Mouse (Mus musculus): ENCODE measurements around the gene Fam183b. TPM values are rescaled to one million over a fixed set of nuclear protein-coding genes. Genes with fewer than 3 reads are reported as not detected.
"Not testable (repeated sequence)": the region's sequence is repeated elsewhere in the genome, so short reads cannot be mapped to it uniquely, and the experiment has no call there.

Gene Fam183b
- polyA plus RNA-seq (2015; fragmentation: Nextera tagmentation; extraction: Ambion mirVana) = 7.7 and 7.8 TPM in 2 replicates

DNA sequence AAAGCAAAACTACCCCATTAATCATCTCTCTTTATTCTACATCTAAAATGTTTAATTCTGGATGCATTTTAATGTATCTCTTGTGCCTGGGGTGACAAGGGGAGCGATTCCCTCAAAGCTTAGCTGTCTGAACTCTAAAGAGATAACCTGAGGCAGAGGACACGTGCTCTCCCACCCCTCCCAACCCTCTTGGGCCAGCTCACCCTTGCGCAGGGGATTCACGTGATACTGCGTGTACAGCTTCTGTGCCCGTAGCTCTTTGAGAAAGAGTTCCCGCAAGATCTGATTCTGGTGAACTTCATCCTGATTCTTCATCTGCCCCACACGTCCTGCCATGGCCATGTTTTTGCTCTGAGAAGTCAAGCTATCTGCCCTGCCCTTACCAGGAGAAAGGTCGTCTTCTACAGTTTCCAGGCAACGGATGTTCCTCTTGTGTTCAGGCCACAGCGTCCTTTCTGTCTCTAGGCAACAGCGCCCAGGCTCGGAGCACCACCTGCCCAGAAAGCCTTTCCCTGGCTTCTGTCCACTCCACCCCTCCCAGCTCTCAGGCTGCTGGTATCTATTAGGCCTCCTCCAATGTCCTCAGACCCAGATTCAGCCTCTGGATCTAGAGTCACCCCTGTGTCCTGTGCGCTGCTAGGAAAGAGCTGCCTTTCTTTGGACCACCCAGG, at the start of gene Fam183b:
Gene Fam183b (minus strand): TSS at position 403 of the 671 bp plus-strand sequence.
- H3K9ac ChIP-seq = no peak within 1 kb of the TSS; the same call in 1 of the 2 replicates

DNA sequence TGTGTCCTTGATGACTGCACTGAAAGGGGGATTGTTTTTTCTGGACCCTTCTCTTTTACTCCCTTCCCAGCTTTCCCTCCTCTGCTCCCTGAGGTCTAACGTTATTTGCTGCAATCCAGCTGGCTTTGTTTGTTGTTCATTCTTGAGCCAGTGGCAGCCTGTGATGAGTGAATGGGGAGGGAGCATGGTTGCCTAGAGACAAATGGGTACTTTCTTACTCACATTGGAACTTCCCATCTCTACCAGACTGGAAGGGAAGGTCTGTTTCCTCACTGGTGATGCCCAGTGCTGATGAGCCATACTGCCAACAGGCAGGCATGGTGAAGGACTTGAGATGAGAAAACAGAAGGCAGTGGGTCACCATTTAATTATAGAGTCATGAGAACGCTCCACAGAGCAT, 48.0 kb upstream of the Fam183b start:
- WGBS = 66% methylated on average over 2 of the region's 2 CpGs
- peaks cover 17% of the 10 kb centered on the region for H3K4me1 ChIP-seq (replicated peaks)
- no peaks in the 10 kb centered on the region; the same call in 1 of the 2 replicates for H3K27me3 ChIP-seq
- no peak overlapping the region for H3K27ac ChIP-seq (replicated peaks)
- H3K4me2 ChIP-seq = no peak overlapping the region
- no peaks in the 10 kb centered on the region for H3K9me3 ChIP-seq
- H3K36me3 ChIP-seq = peaks cover 62% of the 10 kb centered on the region
- ATAC-seq (ENCODE audit: low read depth) = no peak
- H3K9ac ChIP-seq = no peak overlapping the region
- H3K4me3 ChIP-seq = no peak overlapping the region

More for the DNA sequence above, at the start of gene Fam183b:
- Histone ChIP-seq H3K36me3 (no peaks in the 10 kb centered on the region), H3K4me1 (replicated peaks) (peaks cover 12% of the 10 kb centered on the region), H3K27ac (replicated peaks) (no peak within 1 kb of the TSS), H3K4me3 (no peak within 1 kb of the TSS), H3K4me2 (peak within 1 kb of the TSS; percentile 18; the same call in 1 of the 2 replicates), H3K9me3 (no peaks in the 10 kb centered on the region), H3K27me3 (no peaks in the 10 kb centered on the region)
- 38% methylated on average over 14 of the region's 14 CpGs for WGBS
- peak; percentile 59 for ATAC-seq (ENCODE audit: low read depth)

DNA sequence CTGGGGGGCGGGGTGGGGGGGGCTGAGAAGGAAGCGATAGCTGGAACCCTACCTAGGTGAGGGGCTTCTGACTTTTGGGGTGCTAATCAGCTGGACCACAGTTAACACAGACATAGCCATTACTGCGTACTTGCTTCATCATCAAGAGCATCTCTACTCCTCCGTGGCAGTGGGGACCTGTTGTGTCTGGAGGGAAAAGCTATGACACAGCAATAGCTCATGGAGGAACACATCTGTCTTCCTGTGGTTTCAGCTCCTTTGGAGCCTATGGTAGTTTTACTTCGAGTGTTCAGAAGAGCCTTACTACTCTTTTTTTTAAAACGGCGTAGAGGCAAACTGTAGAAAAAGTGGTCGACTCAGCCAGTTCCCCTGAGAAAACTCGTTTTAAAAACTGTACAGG, 45.9 kb upstream of the Fam183b start:
- H3K36me3 ChIP-seq = peaks cover 41% of the 10 kb centered on the region
- no peaks in the 10 kb centered on the region for H3K9me3 ChIP-seq
- peak overlapping the region; percentile 91 for H3K9ac ChIP-seq
- H3K4me3 ChIP-seq = peak overlapping the region; percentile 84
- no peaks in the 10 kb centered on the region; the same call in 1 of the 2 replicates for H3K27me3 ChIP-seq
- WGBS = 53% methylated on average over 9 of the region's 9 CpGs
- peak overlapping the region; percentile 90 for H3K4me2 ChIP-seq
- no peak for ATAC-seq (ENCODE audit: low read depth)
- peaks cover 17% of the 10 kb centered on the region for H3K4me1 ChIP-seq (replicated peaks)
- peak overlapping the region; percentile 86; the same call in 1 of the 2 replicates for H3K27ac ChIP-seq (replicated peaks)

DNA sequence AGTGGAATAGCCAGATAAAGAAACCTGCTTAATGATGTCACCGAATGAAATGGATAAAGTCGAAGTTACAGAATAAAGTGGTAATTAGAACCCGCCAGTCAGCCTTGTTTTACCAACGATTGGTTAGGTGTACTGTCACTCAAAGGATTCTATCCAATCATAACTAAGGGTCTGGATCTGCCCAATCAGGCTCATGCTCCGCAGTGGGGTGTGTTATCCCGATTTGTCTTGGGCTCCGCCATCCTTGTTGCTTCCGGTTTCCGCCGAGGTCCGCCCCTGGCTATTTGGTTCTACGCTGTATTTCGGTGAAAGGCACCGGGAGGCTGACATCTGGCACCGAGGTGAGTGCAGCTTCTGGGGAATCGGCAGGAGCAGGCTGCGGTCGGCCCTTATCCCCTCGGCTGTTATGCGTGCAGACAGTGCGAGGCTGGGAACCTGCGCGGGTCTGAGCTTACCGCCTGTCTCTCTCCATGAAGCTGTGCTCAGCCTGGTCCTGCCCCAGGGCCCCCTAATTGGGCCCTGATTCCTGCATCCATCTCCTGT, 45.2 kb upstream of the Fam183b start, which contains the start of gene Gm12258:
Gene Gm12258 (plus strand): TSS at position 240 of the 543 bp plus-strand sequence.
- Histone ChIP-seq H3K4me2 (peak within 1 kb of the TSS; percentile 90), H3K36me3 (peaks cover 35% of the 10 kb centered on the region), H3K27me3 (no peaks in the 10 kb centered on the region; the same call in 1 of the 2 replicates), H3K27ac (replicated peaks) (peak within 1 kb of the TSS; percentile 86), H3K4me3 (peak within 1 kb of the TSS; percentile 84), H3K9me3 (no peaks in the 10 kb centered on the region), H3K9ac (peak within 1 kb of the TSS; percentile 91), H3K4me1 (replicated peaks) (peaks cover 17% of the 10 kb centered on the region)
- ATAC-seq (ENCODE audit: low read depth) = peak; percentile 100
- WGBS = under 1% methylated on average over 24 of the region's 24 CpGs

DNA sequence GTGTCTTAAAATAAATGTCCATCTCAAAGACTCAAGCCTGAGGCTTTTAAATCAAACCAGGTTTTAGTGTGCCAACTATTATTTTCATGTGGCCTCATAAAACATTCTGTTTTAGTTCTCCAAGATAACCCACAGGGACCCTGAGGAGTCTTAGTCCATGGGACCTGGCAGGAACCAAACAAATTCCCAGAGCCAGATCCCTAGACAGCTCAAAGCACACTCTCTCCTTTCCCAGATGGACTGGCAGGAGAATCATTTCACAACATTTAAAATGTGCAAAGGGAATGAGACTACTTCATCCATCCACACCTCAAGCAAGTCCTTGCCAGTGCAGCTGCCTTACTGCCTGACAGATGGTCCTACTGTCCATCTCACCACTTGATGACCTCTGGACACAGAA, 37.2 kb upstream of the Fam183b start, which contains the start of gene Olfr311:
Gene Olfr311 (plus strand): TSS at position 301 of the 400 bp plus-strand sequence.
- H3K4me3 ChIP-seq; H3K4me1 ChIP-seq (replicated peaks); ATAC-seq (ENCODE audit: low read depth); H3K27me3 ChIP-seq; H3K4me2 ChIP-seq; H3K36me3 ChIP-seq; H3K9ac ChIP-seq; H3K27ac ChIP-seq (replicated peaks); H3K9me3 ChIP-seq: not testable (repeated sequence)

DNA sequence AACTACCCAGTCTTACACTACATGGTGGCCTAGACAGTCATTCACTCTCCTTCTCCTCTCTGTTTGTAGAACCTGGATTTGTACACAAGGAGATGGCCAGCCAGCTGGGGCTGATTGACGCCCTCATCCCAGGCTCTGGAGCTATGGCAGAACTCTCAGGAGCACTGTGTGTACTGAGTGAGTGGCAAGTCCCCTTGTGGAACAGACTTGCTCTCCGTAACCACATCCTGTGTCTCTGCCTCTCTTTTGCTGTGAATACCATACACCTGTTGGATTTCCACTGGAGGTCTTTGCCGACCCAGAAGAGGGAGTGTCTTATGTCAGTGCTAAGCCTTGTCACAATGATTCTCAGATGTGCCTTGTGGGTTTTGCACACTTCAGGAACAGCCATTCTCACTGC, 30.8 kb upstream of the Fam183b start:
- not testable (repeated sequence) for H3K27ac ChIP-seq (replicated peaks); H3K4me3 ChIP-seq; H3K9me3 ChIP-seq; H3K4me2 ChIP-seq; H3K27me3 ChIP-seq; ATAC-seq (ENCODE audit: low read depth); H3K9ac ChIP-seq; H3K4me1 ChIP-seq (replicated peaks); H3K36me3 ChIP-seq
- WGBS = 84% methylated on average over 3 of the region's 3 CpGs

DNA sequence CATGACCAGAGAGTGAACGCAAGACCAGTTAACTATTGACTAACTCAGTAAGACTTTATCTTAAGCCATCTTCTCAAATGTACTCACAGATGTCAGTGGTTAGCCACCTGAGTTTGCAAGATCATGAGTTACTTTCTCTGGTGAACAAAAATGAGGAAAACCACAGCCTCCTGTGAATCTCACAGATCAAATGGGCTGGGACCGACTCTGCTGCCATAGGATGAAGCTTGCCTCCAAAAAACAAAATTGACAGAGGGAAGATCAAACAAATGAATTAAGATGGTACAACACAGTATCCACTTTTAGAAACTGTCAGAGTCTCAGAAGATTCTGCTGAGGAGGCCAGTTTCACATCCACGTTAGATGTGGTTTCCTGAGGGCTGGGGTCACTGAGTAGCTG, 28.0 kb upstream of the Fam183b start:
- no peak for ATAC-seq (ENCODE audit: low read depth)
- Histone ChIP-seq H3K4me3 (no peak overlapping the region), H3K36me3 (no peaks in the 10 kb centered on the region), H3K27me3 (no peaks in the 10 kb centered on the region), H3K27ac (replicated peaks) (no peak overlapping the region), H3K4me1 (replicated peaks) (no peaks in the 10 kb centered on the region), H3K4me2 (no peak overlapping the region), H3K9ac (no peak overlapping the region), H3K9me3 (no peaks in the 10 kb centered on the region)
- WGBS = 83% methylated on average over 3 of the region's 3 CpGs

DNA sequence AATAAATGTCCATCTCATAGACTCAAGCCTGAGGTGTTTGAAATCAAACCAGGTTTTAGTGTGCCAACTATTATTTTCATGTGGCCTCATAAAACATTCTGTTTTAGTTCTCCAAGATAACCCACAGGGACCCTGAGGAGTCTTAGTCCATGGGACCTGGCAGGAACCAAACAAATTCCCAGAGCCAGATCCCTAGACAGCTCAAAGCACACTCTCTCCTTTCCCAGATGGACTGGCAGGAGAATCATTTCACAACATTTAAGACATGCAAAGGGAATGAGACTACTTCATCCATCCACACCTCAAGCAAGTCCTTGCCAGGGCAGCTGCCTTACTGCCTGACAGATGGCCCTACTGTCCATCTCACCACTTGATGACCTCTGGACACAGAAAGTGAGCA, 27.2 kb upstream of the Fam183b start, which contains the start of gene Olfr312:
Gene Olfr312 (plus strand): TSS at position 301 of the 400 bp plus-strand sequence.
- not testable (repeated sequence) for H3K9me3 ChIP-seq; H3K4me2 ChIP-seq; H3K27me3 ChIP-seq; ATAC-seq (ENCODE audit: low read depth); H3K9ac ChIP-seq; H3K4me3 ChIP-seq; H3K36me3 ChIP-seq; H3K4me1 ChIP-seq (replicated peaks); H3K27ac ChIP-seq (replicated peaks)

DNA sequence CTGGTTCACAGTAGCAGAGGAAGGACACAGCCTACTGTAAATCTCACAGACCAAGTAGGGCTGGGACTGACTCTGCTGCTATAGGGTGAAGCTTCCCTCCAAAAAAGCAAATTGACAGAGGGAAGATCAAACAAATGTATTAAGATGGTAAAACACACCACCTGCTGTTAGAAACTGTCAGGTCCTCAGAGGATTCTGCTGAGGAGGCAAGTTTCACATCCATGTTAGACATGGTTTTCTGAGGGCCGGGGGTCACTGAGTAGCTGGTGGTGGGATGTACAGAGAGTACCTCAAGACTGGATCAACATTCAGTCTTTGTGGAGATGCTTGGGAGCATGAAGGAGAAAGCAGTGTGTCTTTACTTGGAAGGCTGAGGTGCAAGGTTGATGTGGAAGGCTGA, 13.9 kb upstream of the Fam183b start:
- no peaks in the 10 kb centered on the region for H3K27me3 ChIP-seq
- 81% methylated on average over 1 of the region's 1 CpGs for WGBS
- H3K9me3 ChIP-seq = no peaks in the 10 kb centered on the region
- no peak for ATAC-seq (ENCODE audit: low read depth)
- H3K9ac ChIP-seq = no peak overlapping the region
- no peak overlapping the region for H3K27ac ChIP-seq (replicated peaks)
- H3K4me3 ChIP-seq = no peak overlapping the region
- no peaks in the 10 kb centered on the region for H3K4me1 ChIP-seq (replicated peaks)
- no peaks in the 10 kb centered on the region for H3K36me3 ChIP-seq
- H3K4me2 ChIP-seq = no peak overlapping the region

DNA sequence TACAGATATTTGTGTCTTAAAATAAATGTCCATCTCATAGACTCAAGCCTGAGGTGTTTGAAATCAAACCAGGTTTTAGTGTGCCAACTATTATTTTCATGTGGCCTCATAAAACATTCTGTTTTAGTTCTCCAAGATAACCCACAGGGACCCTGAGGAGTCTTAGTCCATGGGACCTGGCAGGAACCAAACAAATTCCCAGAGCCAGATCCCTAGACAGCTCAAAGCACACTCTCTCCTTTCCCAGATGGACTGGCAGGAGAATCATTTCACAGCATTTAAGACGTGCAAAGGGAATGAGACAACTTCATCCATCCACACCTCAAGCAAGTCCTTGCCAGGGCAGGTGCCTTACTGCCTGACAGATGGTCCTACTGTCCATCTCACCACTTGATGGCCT, 12.9 kb upstream of the Fam183b start, which contains the start of gene Olfr313:
Gene Olfr313 (plus strand): TSS at position 301 of the 400 bp plus-strand sequence.
- not testable (repeated sequence) for H3K4me2 ChIP-seq

DNA sequence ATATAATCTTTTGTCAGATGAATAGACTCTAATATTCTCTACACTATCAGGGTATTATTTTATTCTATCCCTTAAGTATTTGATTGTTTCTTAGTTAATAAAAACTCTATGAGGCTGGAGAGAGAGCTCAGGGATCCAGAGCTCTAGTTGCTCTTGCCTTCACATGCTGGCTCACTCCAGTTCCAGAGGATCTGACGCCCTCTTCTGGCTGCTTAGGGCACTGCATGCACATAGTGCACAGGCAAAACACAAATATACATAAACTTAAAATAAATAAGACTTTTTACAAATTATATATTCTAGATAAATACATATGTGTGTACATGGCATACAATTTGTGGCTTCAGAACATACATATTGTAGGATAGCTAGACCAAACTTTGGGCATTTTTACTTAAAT, 10.2 kb upstream of the Fam183b start:
- Histone ChIP-seq H3K27ac (replicated peaks) (no peak overlapping the region), H3K4me1 (replicated peaks) (no peaks in the 10 kb centered on the region), H3K4me2 (no peak overlapping the region), H3K9ac (no peak overlapping the region), H3K4me3 (no peak overlapping the region), H3K9me3 (no peaks in the 10 kb centered on the region), H3K36me3 (no peaks in the 10 kb centered on the region), H3K27me3 (no peaks in the 10 kb centered on the region)
- ATAC-seq (ENCODE audit: low read depth) = no peak
- WGBS = 12% methylated on average over 1 of the region's 1 CpGs

More for the DNA sequence above, 12.9 kb upstream of the Fam183b start, which contains the start of gene Olfr313:
- not testable (repeated sequence) for H3K9ac ChIP-seq; H3K27ac ChIP-seq (replicated peaks); H3K4me3 ChIP-seq; H3K9me3 ChIP-seq; H3K36me3 ChIP-seq; ATAC-seq (ENCODE audit: low read depth); H3K4me1 ChIP-seq (replicated peaks); H3K27me3 ChIP-seq
- WGBS = 54% methylated on average over 1 of the region's 1 CpGs

DNA sequence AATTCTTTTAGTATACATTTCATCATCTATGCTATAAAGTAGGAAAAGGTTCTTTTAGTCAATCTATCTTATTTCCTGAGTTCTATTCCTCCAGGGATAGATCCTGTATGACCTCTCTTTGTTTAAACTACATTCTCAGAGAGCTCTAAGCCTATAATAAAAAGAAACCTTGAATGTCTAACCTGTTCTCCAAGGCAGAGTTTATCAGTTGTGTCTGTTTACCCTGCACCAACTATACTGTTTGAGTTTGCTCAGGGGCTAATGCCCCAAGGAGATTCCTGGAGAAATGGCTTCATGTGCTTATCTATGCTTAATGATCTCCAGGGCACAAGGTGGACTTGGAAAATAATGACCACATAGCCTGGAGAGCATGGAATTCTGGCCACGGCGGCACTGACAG, 2.6 kb upstream of the Fam183b start:
- H3K4me2 ChIP-seq = no peak overlapping the region
- no peaks in the 10 kb centered on the region for H3K36me3 ChIP-seq
- ATAC-seq (ENCODE audit: low read depth) = no peak
- H3K9ac ChIP-seq = no peak overlapping the region
- H3K4me3 ChIP-seq = no peak overlapping the region
- H3K9me3 ChIP-seq = no peaks in the 10 kb centered on the region
- peaks cover 12% of the 10 kb centered on the region for H3K4me1 ChIP-seq (replicated peaks)
- no peak overlapping the region for H3K27ac ChIP-seq (replicated peaks)
- WGBS = 81% methylated on average over 2 of the region's 2 CpGs
- H3K27me3 ChIP-seq = no peaks in the 10 kb centered on the region

Measured in neural tube, embryonic 13.5 days (tissue).